Mouse (Mus musculus): ENCODE measurements around the gene Fhit. TPM values are rescaled to one million over a fixed set of nuclear protein-coding genes. Genes with fewer than 3 reads are reported as not detected.

Gene Fhit
- total RNA-seq, 2 experiments from 2014 or later = 6.1 to 7.7 TPM

GRCm38 (mm10) chr14:10047123-10047783 is 1114.6 kb downstream of the Fhit start:
- intact Hi-C loops (cut with DNase I) = no loop called here
- peak in 1 of 2 experiments; percentile 14 for DNase-seq (ENCODE audit: low spot score in 2 of 2)

GRCm38 (mm10) chr14:10046336-10047122 is 1115.3 kb downstream of the Fhit start:
- no peak for DNase-seq (ENCODE audit: low spot score in 2 of 2)
- intact Hi-C loops (cut with DNase I) = no loop called here

GRCm38 (mm10) chr14:10038021-10038420 is 1123.8 kb downstream of the Fhit start:
- intact Hi-C loops (cut with DNase I) = no loop called here
- DNase-seq (ENCODE audit: low spot score in 2 of 2) = no peak

GRCm38 (mm10) chr14:10036685-10037215 is 1125.1 kb downstream of the Fhit start:
- DNase-seq (ENCODE audit: low spot score in 2 of 2) = no peak
- intact Hi-C loops (cut with DNase I) = no loop called here

DNA sequence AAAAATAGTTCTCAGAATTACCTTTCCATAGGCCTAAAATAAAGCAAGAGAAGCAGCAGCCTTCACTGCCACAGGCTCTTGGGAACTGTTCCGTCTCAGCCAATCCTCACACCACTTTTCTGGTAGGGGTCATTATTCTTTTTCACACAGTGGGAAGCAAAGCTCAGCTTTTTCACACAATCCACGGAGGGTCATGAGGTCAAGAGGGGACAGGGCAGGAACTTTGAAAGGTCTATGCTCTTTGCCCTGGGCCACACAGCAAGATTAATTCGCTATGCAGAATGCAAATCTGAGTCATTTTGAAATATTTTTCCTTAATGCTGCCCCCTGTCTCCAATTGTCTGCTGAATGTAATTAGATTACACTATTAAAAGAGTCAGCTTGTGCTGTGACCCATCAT is 1126.2 kb downstream of the Fhit start:
- intact Hi-C loops (cut with DNase I) = no loop called here
- DNase-seq (ENCODE audit: low spot score in 2 of 2) = no peak

DNA sequence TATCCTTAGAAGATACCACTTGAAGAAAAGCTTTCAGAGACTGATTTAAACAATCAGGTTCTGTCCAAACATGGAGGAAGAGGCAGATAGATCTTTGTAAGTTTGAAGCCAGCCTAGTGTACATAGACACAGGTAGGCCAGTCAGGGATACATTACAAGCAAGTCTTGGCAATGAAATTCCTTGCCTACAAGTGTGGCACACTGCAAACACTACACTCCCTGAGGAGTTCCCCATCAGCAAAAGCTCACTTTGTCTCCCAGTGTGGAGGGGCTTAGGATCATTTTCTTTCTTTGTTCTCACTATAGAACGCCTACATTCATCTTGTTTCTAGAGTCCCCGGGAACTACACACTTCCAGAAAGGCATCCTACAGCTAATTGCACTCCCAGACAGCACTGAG is 1126.6 kb downstream of the Fhit start:
- DNase-seq (ENCODE audit: low spot score in 2 of 2) = no peak

GRCm38 (mm10) chr14:10023382-10023781 is 1138.5 kb downstream of the Fhit start:
- DNase-seq (ENCODE audit: low spot score in 2 of 2) = no peak
- intact Hi-C loops (cut with DNase I) = no loop called here

More for the DNA sequence above, 1126.6 kb downstream of the Fhit start:
- intact Hi-C loops (cut with DNase I) = no loop called here

DNA sequence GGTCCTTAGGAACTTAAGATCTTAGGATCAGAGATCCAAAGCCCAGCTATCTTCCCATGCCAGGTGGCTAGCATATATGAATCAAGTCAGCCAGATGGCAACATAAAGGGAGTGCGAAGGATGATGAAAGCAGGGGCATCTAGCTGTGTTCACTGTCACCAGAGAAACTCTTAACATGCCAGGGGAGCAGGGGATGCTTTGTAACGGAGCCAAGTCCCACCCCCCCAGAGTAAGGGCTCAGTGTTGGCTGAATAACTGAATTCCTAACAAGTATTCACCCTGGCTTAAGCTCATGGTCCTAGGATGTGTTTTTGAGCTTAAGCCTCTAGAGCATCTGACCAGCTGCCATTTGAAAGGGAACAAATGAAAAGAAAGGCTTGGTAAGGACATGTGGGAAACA is 1139.5 kb downstream of the Fhit start:
- intact Hi-C loops (cut with DNase I) = no loop called here
- no peak for DNase-seq (ENCODE audit: low spot score in 2 of 2)

DNA sequence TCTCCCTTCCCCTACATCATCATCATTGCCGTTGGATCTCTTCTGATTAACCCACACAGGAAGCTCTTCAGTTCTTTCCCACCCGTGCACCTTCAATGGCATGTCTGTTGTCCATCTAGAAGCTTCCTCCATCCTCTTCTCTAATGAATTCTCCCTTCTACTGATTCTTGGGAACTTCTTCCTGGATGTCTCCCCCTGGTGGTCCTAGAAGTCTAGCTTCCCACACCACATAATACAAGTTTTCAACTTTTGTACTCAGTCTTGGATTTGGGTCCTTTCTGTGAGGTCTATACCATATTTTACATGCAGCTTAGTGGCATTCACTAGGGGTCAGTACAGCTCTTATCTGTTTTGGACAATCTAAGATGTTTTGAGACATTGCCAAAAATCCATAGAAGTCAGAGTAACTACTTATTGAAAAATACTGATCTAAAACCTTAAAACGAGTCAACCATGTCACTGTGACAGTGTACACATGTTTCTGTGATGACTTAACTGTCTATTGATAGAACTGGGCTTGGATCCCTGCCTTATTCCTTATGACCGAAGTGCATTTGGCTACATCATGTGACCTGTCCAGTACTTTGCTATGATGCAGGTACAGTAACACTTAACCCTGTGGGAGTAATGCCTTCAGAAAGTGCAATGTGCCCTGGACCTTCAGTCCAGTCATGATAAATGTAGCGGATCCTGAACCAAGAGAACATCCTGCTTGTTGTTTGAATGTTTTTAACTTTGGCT is 1141.3 kb downstream of the Fhit start:
- intact Hi-C loops (cut with DNase I) = no loop called here
- peak in 1 of 2 experiments; percentile 10 for DNase-seq (ENCODE audit: low spot score in 2 of 2)

DNA sequence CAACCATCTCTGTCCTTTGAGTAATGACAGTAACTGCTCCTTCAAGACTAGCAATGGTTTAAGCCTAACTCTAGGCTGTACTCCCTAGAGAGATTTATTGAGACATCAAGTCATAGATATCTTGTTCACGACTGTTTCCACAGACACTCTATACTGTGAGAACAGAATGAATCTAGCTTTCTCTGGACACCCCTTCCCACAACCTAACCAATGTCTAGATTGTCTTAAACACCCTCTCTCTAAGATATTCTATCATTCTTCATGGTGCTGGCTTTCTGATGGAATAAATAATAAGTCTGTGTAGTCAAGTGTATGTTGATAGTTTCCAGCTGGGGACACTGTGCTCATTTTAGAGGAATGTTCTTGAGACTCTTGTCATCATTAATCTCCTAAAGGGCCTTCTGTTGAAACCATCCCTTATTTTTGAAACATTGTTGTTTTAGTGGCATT is 1148.0 kb downstream of the Fhit start:
- DNase-seq (ENCODE audit: low spot score in 2 of 2) = no peak
- intact Hi-C loops (cut with DNase I) = no loop called here

- intact Hi-C loops (cut with DNase I) = no loop called here
- no peak for DNase-seq (ENCODE audit: low spot score in 2 of 2)
Measured at GRCm38 (mm10) chr14:10013003-10013816, 1148.6 kb downstream of the Fhit start.

DNA sequence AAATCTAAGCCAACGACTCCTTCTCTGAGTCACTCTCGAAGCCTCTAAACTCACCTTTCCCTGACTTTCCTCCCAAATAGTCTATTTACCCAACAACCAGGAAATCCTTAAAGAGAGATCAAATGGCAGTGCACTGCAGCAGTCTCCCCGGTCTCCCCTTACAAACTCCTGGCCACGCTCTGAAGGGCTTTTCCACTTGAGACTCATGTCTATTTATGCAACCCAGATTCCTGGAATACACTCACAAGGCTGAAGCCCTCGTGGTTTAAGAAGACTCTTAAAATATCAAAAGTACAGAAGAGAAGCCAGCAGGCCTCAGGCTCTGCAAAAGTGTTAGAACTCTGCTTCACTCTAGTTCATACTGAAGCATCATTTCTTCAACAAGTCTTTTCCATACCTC is 1155.6 kb downstream of the Fhit start:
- intact Hi-C loops (cut with DNase I) = no loop called here

DNA sequence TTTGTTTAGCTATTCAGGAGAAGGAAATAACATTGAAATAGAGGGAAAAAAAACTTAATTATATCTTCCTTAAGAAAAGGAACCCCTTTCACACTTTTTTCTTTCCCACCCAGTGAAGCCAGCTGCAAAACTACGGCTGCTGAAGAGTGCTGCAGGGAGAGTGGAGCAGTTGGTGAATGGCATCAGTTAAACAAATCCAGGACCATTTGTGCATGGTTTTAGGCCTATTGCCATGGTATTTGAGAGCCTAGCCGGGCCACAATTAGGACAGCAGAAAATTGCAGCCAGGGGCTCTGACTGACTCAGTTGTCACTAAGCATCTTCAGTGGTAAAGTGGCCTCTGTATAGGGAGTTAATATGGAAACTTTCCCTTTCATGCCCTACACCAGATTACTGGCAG is 1158.0 kb downstream of the Fhit start:
- no peak for DNase-seq (ENCODE audit: low spot score in 2 of 2)
- intact Hi-C loops (cut with DNase I) = no loop called here

More for the DNA sequence above, 1155.6 kb downstream of the Fhit start:
- no peak for DNase-seq (ENCODE audit: low spot score in 2 of 2)

- DNase-seq (ENCODE audit: low spot score in 2 of 2) = no peak
- intact Hi-C loops (cut with DNase I) = no loop called here
Measured at GRCm38 (mm10) chr14:9990677-9991076, 1171.2 kb downstream of the Fhit start.

GRCm38 (mm10) chr14:9976934-9977510 is 1184.8 kb downstream of the Fhit start:
- intact Hi-C loops (cut with DNase I) = no loop called here
- DNase-seq (ENCODE audit: low spot score in 2 of 2) = no peak

GRCm38 (mm10) chr14:9974402-9974801 is 1187.4 kb downstream of the Fhit start:
- intact Hi-C loops (cut with DNase I) = no loop called here
- DNase-seq (ENCODE audit: low spot score in 2 of 2) = peak; percentile 13 to 17

GRCm38 (mm10) chr14:9963853-9964252 is 1198.0 kb downstream of the Fhit start:
- no peak for DNase-seq (ENCODE audit: low spot score in 2 of 2)
- intact Hi-C loops (cut with DNase I) = no loop called here

- intact Hi-C loops (cut with DNase I) = no loop called here
- no peak for DNase-seq (ENCODE audit: low spot score in 2 of 2)
Measured at GRCm38 (mm10) chr14:9960396-9960795, 1201.4 kb downstream of the Fhit start.

DNA sequence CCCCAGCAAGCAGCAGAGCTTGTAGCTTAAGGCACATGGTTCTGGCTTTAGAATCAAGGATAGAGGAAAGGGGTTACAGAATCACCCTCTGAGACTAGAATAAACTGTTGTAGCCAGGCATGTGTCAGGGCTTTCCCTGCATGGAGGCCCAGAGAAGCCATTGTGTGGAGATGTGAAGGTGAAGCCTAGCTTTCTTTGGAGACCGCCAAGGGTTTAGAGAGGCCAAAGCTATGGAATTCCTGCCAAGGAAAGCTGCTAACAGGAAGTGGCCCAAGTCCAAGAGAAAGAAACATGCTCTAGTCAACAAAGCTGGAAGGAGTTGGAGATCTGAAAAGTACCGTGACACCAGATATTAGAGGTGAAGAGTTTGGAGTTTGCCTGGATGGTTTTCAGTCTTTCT is 1262.3 kb downstream of the Fhit start:
- DNase-seq (ENCODE audit: low spot score in 2 of 2) = no peak
- intact Hi-C loops (cut with DNase I) = no loop called here

All from left cerebral cortex, postnatal 14 days (tissue).